Mouse (Mus musculus) C2C12 (cell line): ENCODE measurements at regions not wholly inside any gene's neighbourhood (a gene's known extent, or its start where the extent isn't known, plus 50 kb on each side); places are given as distances from the start of the nearest gene placed in this dataset.

ENCODE experiments used
- CTCF ChIP-seq: IDR thresholded peaks from one replicate; pipeline ENCODE4 v1.5.1; 2011; ENCODE audit not compliant: control insufficient read depth, insufficient read depth, insufficient read length
- MAX ChIP-seq: IDR thresholded peaks from one replicate; pipeline ENCODE4 v1.6.1; 2011; ENCODE audit warnings: mild to moderate bottlenecking, control low read depth

DNA sequence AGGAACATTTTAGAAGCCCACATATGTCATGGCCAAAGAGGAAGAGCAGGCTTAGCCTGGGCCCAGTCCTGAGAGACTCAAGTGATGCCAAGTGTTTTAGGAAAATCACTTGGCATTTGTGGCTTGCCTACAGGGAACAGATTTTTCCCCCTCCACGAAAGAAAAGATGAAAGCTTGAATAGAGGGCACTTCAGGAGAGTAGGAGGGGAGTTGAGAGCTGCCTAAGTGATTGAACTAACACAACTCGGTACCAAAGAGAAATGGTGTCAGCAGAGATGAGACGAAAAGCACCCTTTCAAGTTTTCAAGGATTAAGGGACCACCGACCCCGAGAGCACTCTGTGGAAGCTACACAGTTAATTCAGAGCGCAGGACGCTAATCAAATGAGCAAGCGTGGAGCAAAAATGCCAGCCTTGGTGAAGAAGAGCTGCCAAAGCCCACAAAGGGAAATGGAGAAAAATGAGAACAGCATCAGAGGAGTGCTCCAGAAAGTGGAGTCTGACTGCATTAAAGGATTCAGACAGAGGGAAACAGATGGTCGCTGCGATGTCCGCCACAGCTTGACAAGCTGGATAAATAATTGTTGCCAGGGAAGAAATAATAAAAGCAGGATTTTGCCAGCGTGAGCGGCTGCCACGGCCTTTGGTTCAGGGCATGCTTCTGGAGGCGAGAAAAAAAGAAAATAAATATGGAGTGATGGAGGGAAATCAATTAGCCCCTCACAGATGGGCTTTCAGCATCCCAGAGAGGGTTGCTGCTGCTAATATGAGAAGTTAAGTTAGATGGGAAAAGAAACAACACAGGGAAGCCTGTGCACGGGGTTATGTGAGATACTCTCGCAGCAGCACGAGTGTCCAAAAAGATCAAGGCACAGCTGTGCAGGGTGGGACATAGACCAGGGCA is 1471.6 kb upstream of the Gm7489 start:
- no peak for TF ChIP-seq CTCF
- TF ChIP-seq MAX, result no peak
